Mouse (Mus musculus) embryonic facial prominence, embryonic 12.5 days (tissue): ENCODE results near the gene Ugt1a10. TPM values are rescaled to one million over a fixed set of nuclear protein-coding genes. Genes with fewer than 3 reads are reported as not detected.
"Not testable (repeated sequence)": the region's sequence is repeated elsewhere in the genome, so short reads cannot be mapped to it uniquely, and the experiment has no call there.

Experiments used
- ATAC-seq: fragments of 200-750 bp; cut with Nextera tagmentation; 2 replicates; pipeline ENCODE4 v1.8.0; 2017; ENCODE audit not compliant: insufficient number of reproducible peaks, insufficient read depth, low FRiP score, low TSS enrichment
- H3K27ac ChIP-seq: fragments of 300-500 bp; sonication (generic); 2 replicates; pipeline ENCODE4 v1.5.1; 2016; ENCODE audit warnings: mild to moderate bottlenecking
- H3K27me3 ChIP-seq: fragments of 300-500 bp; sonication (generic); 2 replicates; pipeline ENCODE4 v1.6.1; 2016; ENCODE audit warnings: mild to moderate bottlenecking, moderate library complexity
- H3K36me3 ChIP-seq: fragments of 300-500 bp; sonication (generic); 2 replicates; pipeline ENCODE4 v1.6.1; 2016; ENCODE audit warnings: mild to moderate bottlenecking
- H3K4me1 ChIP-seq: fragments of 300-500 bp; sonication (generic); 2 replicates; pipeline ENCODE4 v1.6.1; 2016
- H3K4me2 ChIP-seq: fragments of 300-500 bp; sonication (generic); replicated peaks from 2 replicates; pipeline ENCODE4 v1.6.1; 2016; ENCODE audit warnings: mild to moderate bottlenecking, moderate library complexity
- H3K4me3 ChIP-seq: fragments of 300-500 bp; sonication (generic); 2 replicates; pipeline ENCODE4 v1.5.1; 2016; ENCODE audit warnings: mild to moderate bottlenecking
- H3K9ac ChIP-seq: fragments of 300-500 bp; sonication (generic); 2 replicates; pipeline ENCODE4 v1.6.1; 2016; ENCODE audit warnings: mild to moderate bottlenecking, moderate library complexity
- H3K9me3 ChIP-seq: fragments of 300-500 bp; sonication (generic); 2 replicates; pipeline ENCODE4 v1.6.1; 2016; ENCODE audit warnings: mild to moderate bottlenecking, moderate library complexity
- WGBS: fragments of 180-500 bp; shearing (Covaris S2); methylation state at CpG from one replicate; pipeline ENCODE4 v1.1.7; 2016; 5-methylcytosine and 5-hydroxymethylcytosine counted together
- polyA plus RNA-seq: library from polyadenylated mRNA; unstranded; fragments of >200 nt; fragmentation: Nextera tagmentation; extraction: Ambion mirVana; gene quantifications from 2 replicates; pipeline ENCODE4 v1.2.1, GENCODE M21; 2016

The Ugt1a10 gene
- polyA plus RNA-seq, 1 experiment from 2014 or later: not detected

- Histone ChIP-seq H3K27ac (no peak overlapping the region), H3K9me3 (peaks cover 31% of the 10 kb centered on the region), H3K4me1 (no peaks in the 10 kb centered on the region), H3K9ac (no peak overlapping the region), H3K27me3 (no peaks in the 10 kb centered on the region), H3K4me3 (no peak overlapping the region), H3K36me3 (no peaks in the 10 kb centered on the region), H3K4me2 (no peak overlapping the region)
- WGBS: 10% methylated on average over 1 of the region's 1 CpGs
- no peak for ATAC-seq
Observed at GRCm38 (mm10) chr1:88219054-88219453, 163.9 kb downstream of the Ugt1a10 start.

- no peaks in the 10 kb centered on the region for H3K4me1 ChIP-seq
- no peak for ATAC-seq
- no peaks in the 10 kb centered on the region for H3K36me3 ChIP-seq
- peaks cover 22% of the 10 kb centered on the region for H3K9me3 ChIP-seq
- no peaks in the 10 kb centered on the region for H3K27me3 ChIP-seq
- no peak overlapping the region for H3K4me2 ChIP-seq
- H3K9ac ChIP-seq: no peak overlapping the region
- H3K27ac ChIP-seq: no peak overlapping the region
- H3K4me3 ChIP-seq: no peak overlapping the region
Observed at GRCm38 (mm10) chr1:88220336-88220735, 165.1 kb downstream of the Ugt1a10 start.

- Histone ChIP-seq H3K27ac (no peak overlapping the region), H3K4me3 (no peak overlapping the region), H3K4me1 (no peaks in the 10 kb centered on the region), H3K4me2 (no peak overlapping the region), H3K27me3 (no peaks in the 10 kb centered on the region), H3K9ac (no peak overlapping the region), H3K9me3 (peaks cover 23% of the 10 kb centered on the region), H3K36me3 (no peaks in the 10 kb centered on the region)
- 47% methylated on average over 2 of the region's 2 CpGs for WGBS
- no peak for ATAC-seq
Observed at GRCm38 (mm10) chr1:88222216-88222615, 167.0 kb downstream of the Ugt1a10 start.

GRCm38 (mm10) chr1:88223011-88223515 lies 167.9 kb downstream of the Ugt1a10 start:
- H3K27me3 ChIP-seq, H3K9ac ChIP-seq, H3K27ac ChIP-seq, ATAC-seq, H3K4me3 ChIP-seq, H3K4me1 ChIP-seq, H3K4me2 ChIP-seq, H3K36me3 ChIP-seq: not testable (repeated sequence)
- peaks cover 27% of the 10 kb centered on the region for H3K9me3 ChIP-seq

- no peak overlapping the region for H3K27ac ChIP-seq
- H3K4me2 ChIP-seq: no peak overlapping the region
- no peak overlapping the region for H3K9ac ChIP-seq
- H3K27me3 ChIP-seq: no peaks in the 10 kb centered on the region
- no peaks in the 10 kb centered on the region for H3K4me1 ChIP-seq
- 52% methylated on average over 1 of the region's 1 CpGs for WGBS
- peaks cover 32% of the 10 kb centered on the region for H3K9me3 ChIP-seq
- no peaks in the 10 kb centered on the region for H3K36me3 ChIP-seq
- no peak for ATAC-seq
- no peak overlapping the region for H3K4me3 ChIP-seq
Observed at GRCm38 (mm10) chr1:88223591-88223990, 168.4 kb downstream of the Ugt1a10 start.

- Histone ChIP-seq H3K4me1 (no peaks in the 10 kb centered on the region), H3K9ac (no peak overlapping the region), H3K36me3 (no peaks in the 10 kb centered on the region), H3K9me3 (peaks cover 38% of the 10 kb centered on the region), H3K4me2 (no peak overlapping the region), H3K27ac (no peak overlapping the region), H3K27me3 (no peaks in the 10 kb centered on the region), H3K4me3 (no peak overlapping the region)
- ATAC-seq: no peak
- WGBS: 72% methylated on average over 2 of the region's 2 CpGs
Observed at GRCm38 (mm10) chr1:88224029-88224776, 169.0 kb downstream of the Ugt1a10 start.

- H3K27ac ChIP-seq, H3K4me1 ChIP-seq, H3K4me3 ChIP-seq, H3K9ac ChIP-seq, H3K4me2 ChIP-seq, H3K27me3 ChIP-seq, H3K36me3 ChIP-seq, ATAC-seq: not testable (repeated sequence)
- 36% methylated on average over 2 of the region's 2 CpGs for WGBS
- H3K9me3 ChIP-seq: peaks cover 49% of the 10 kb centered on the region
Observed at GRCm38 (mm10) chr1:88225301-88225700, 170.1 kb downstream of the Ugt1a10 start.

GRCm38 (mm10) chr1:88225741-88226140 lies 170.6 kb downstream of the Ugt1a10 start:
- no peak overlapping the region for H3K27ac ChIP-seq
- H3K36me3 ChIP-seq: no peaks in the 10 kb centered on the region
- no peaks in the 10 kb centered on the region for H3K27me3 ChIP-seq
- no peak overlapping the region for H3K9ac ChIP-seq
- ATAC-seq: no peak
- no peak overlapping the region for H3K4me2 ChIP-seq
- peaks cover 53% of the 10 kb centered on the region for H3K9me3 ChIP-seq
- H3K4me3 ChIP-seq: no peak overlapping the region
- H3K4me1 ChIP-seq: no peaks in the 10 kb centered on the region

GRCm38 (mm10) chr1:88226670-88227379 lies 171.6 kb downstream of the Ugt1a10 start, which contains the start of gene Mroh2a:
Gene Mroh2a (plus strand): TSS chr1:88226986.
- no peak within 1 kb of the TSS for H3K27ac ChIP-seq
- no peak within 1 kb of the TSS for H3K4me3 ChIP-seq
- no peak within 1 kb of the TSS for H3K4me2 ChIP-seq
- H3K9me3 ChIP-seq: peaks cover 64% of the 10 kb centered on the region
- WGBS: 54% methylated on average over 5 of the region's 5 CpGs
- H3K36me3 ChIP-seq: no peaks in the 10 kb centered on the region
- ATAC-seq: no peak
- no peaks in the 10 kb centered on the region for H3K4me1 ChIP-seq
- no peak within 1 kb of the TSS for H3K9ac ChIP-seq
- no peaks in the 10 kb centered on the region for H3K27me3 ChIP-seq

GRCm38 (mm10) chr1:88227482-88227881 lies 172.3 kb downstream of the Ugt1a10 start:
- no peak overlapping the region for H3K9ac ChIP-seq
- no peak for ATAC-seq
- peaks cover 71% of the 10 kb centered on the region for H3K9me3 ChIP-seq
- no peak overlapping the region for H3K4me2 ChIP-seq
- 57% methylated on average over 2 of the region's 2 CpGs for WGBS
- H3K36me3 ChIP-seq: no peaks in the 10 kb centered on the region
- H3K4me3 ChIP-seq: no peak overlapping the region
- H3K27me3 ChIP-seq: no peaks in the 10 kb centered on the region
- H3K27ac ChIP-seq: no peak overlapping the region
- H3K4me1 ChIP-seq: no peaks in the 10 kb centered on the region

GRCm38 (mm10) chr1:88228121-88228520 lies 172.9 kb downstream of the Ugt1a10 start:
- peaks cover 77% of the 10 kb centered on the region for H3K9me3 ChIP-seq
- H3K4me2 ChIP-seq: no peak overlapping the region
- ATAC-seq: no peak
- no peak overlapping the region for H3K9ac ChIP-seq
- no peak overlapping the region for H3K27ac ChIP-seq
- no peak overlapping the region for H3K4me3 ChIP-seq
- no peaks in the 10 kb centered on the region for H3K27me3 ChIP-seq
- H3K36me3 ChIP-seq: no peaks in the 10 kb centered on the region
- 68% methylated on average over 7 of the region's 7 CpGs for WGBS
- H3K4me1 ChIP-seq: no peaks in the 10 kb centered on the region

- no peak for ATAC-seq
- H3K4me2 ChIP-seq: no peak overlapping the region
- no peaks in the 10 kb centered on the region for H3K36me3 ChIP-seq
- no peak overlapping the region for H3K27ac ChIP-seq
- WGBS: 77% methylated on average over 3 of the region's 3 CpGs
- no peak overlapping the region for H3K9ac ChIP-seq
- no peaks in the 10 kb centered on the region for H3K4me1 ChIP-seq
- no peak overlapping the region for H3K4me3 ChIP-seq
- H3K9me3 ChIP-seq: peaks cover 92% of the 10 kb centered on the region
- H3K27me3 ChIP-seq: no peaks in the 10 kb centered on the region
Observed at GRCm38 (mm10) chr1:88229566-88229965, 174.4 kb downstream of the Ugt1a10 start.
